Mouse (Mus musculus): ENCODE results near the gene Dag1.

DNA sequence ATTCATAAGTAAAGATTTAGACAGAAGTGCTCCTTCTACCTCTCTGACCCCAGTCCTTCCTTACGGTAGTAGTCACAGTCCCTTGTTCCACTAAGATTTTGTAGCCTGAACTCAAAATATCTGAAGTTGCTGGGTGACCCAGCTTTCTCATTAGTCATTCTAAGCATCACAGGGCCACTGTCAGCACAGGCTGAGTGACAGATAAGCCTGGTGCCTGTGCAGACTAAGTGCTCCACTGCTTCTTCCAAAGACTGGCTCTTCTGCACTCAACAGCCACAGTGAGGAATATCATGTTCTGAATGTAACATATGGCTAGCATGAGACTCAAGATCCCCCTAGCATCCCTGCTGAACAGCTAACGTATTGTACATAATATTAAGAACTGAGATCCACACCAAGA lies 29.1 kb downstream of the Dag1 start:
- TF ChIP-seq CTCF (IDR thresholded peaks at IDR 0.05; ENCODE audit: low read depth, low read length) (no peak), GATA1 (IDR thresholded peaks at IDR 0.05; ENCODE audit: borderline replicate concordance, low read length) (no peak)
